Mouse (Mus musculus) heart, embryonic 16.5 days (tissue): ENCODE data around the gene Slc27a5. TPM values are rescaled to one million over a fixed set of nuclear protein-coding genes. Genes with fewer than 3 reads are reported as not detected.
A peak's percentile ranks its signal among the peaks of the same experiment; 100 is the strongest.

Experiments used
- ATAC-seq: fragments of 200-750 bp; cut with Nextera tagmentation; replicated peaks from 2 replicates; pipeline ENCODE4 v1.8.0; 2017; ENCODE audit warnings: moderate number of reproducible peaks; ENCODE audit not compliant: insufficient read depth, low FRiP score; ENCODE audit errors: extremely low read depth
- H3K27ac ChIP-seq: fragments of 300-500 bp; sonication (generic); 2 replicates; pipeline ENCODE4 v1.5.1; 2014; ENCODE audit warnings: mild to moderate bottlenecking, low read length, control low read depth, moderate library complexity
- H3K27me3 ChIP-seq: fragments of 300-500 bp; sonication (generic); 2 replicates; pipeline ENCODE4 v1.6.1; 2014; ENCODE audit warnings: low read length, mixed read lengths; ENCODE audit not compliant: control insufficient read depth, insufficient read depth
- H3K36me3 ChIP-seq: fragments of 300-500 bp; sonication (generic); 2 replicates; pipeline ENCODE4 v1.6.1; 2014; ENCODE audit not compliant: control insufficient read depth, insufficient read depth
- H3K4me1 ChIP-seq: fragments of 300-500 bp; sonication (generic); 2 replicates; pipeline ENCODE4 v1.6.1; 2014; ENCODE audit warnings: low read length, mixed read lengths; ENCODE audit not compliant: control insufficient read depth, insufficient read depth
- H3K4me2 ChIP-seq: fragments of 300-500 bp; sonication (generic); 2 replicates; pipeline ENCODE4 v1.6.1; 2014; ENCODE audit warnings: low read depth, mild to moderate bottlenecking, control low read depth, low read length
- H3K4me3 ChIP-seq: fragments of 300-500 bp; sonication (generic); 2 replicates; pipeline ENCODE4 v1.5.1; 2014; ENCODE audit warnings: mild to moderate bottlenecking, control low read depth, low read length
- H3K9ac ChIP-seq: fragments of 300-500 bp; sonication (generic); 2 replicates; pipeline ENCODE4 v1.6.1; 2014; ENCODE audit warnings: low read length, control low read depth
- H3K9me3 ChIP-seq: fragments of 300-500 bp; sonication (generic); replicated peaks from 2 replicates; pipeline ENCODE4 v1.6.1; 2016; ENCODE audit warnings: low read length; ENCODE audit not compliant: control insufficient read depth
- WGBS: fragments of 180-500 bp; shearing (Covaris S2); extraction: QIAGEN DNeasy Blood & Tissue Kit; methylation state at CpG from one replicate; pipeline ENCODE4 v1.1.7; 2014; 5-methylcytosine and 5-hydroxymethylcytosine counted together
- polyA plus RNA-seq: library from polyadenylated mRNA; unstranded; fragments of >200 nt; fragmentation: Nextera tagmentation; extraction: Ambion mirVana; gene quantifications from 2 replicates; pipeline ENCODE4 v1.2.1, GENCODE M21; 2015

The Slc27a5 gene
- polyA plus RNA-seq, 1 experiment from 2014 or later, result not detected

DNA sequence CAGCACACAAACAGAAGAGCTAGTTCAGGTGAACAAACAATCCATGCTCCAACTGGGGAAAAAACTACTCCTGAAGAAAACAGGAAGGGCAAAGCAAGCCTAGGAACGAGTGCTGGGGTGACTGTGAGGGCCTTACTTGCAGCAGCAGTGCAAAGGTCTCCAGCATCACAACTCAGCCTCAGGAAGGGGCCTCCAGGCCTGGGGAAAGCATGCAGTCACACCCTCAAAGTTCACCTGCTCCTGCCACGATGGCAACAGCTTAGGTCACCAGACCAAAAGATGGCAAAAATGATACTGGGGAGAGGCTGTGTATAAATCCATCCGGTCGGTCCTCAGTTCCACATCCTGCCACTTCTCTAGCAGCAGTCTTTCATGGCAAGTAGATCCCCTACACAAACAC lies 39.0 kb downstream of the Slc27a5 start:
- Histone ChIP-seq H3K27ac (no peak overlapping the region), H3K36me3 (no peaks in the 10 kb centered on the region), H3K4me1 (no peaks in the 10 kb centered on the region; the same call in 1 of the 2 replicates), H3K4me2 (no peak overlapping the region), H3K27me3 (no peaks in the 10 kb centered on the region), H3K9ac (no peak overlapping the region), H3K4me3 (no peak overlapping the region), H3K9me3 (no peaks in the 10 kb centered on the region)
- 81% methylated on average over 4 of the region's 4 CpGs for WGBS
- no peak for ATAC-seq

DNA sequence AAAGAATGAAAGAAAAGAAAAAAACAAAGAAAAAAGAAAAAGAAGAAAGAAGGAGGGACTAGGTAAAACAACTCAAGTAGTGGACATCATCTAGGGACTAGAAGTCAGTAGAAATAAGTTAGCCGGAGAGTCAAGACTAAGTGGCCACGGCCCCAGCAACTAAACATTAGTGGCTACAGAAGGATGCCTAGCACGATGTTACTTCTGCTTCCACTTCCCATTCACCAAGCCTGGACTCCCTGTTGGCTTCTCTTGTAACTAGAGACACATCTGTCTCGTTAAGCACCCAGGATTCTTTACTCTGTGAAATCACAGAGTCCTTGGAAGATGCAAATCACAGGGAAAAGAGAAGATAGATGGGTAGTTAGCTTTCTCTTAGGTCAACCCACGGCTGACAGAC lies 40.5 kb downstream of the Slc27a5 start:
- 66% methylated on average over 5 of the region's 5 CpGs for WGBS
- Histone ChIP-seq H3K9me3 (no peaks in the 10 kb centered on the region), H3K36me3 (no peaks in the 10 kb centered on the region), H3K4me2 (no peak overlapping the region), H3K4me3 (no peak overlapping the region), H3K9ac (no peak overlapping the region), H3K27ac (no peak overlapping the region), H3K27me3 (no peaks in the 10 kb centered on the region), H3K4me1 (no peaks in the 10 kb centered on the region; the same call in 1 of the 2 replicates)
- no peak for ATAC-seq

DNA sequence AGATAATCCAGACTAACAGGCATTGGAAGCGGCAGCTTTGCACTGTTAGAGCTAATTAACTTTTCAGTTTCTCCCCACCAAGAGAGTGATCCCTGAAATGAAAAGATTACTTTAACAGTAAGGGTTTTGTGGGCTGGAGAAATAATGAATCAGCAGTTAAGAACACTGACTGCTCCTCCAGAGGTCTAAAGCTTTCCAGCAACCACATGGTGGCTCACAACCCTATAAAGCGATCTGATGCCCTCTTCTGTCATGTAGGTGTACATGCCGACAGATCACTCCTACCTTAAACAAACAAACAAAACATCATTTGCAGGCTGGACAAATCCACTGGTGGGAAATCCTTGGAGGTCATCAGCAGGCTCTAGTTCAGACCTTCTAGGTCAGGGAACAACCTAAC lies 43.1 kb downstream of the Slc27a5 start:
- no peaks in the 10 kb centered on the region for H3K27me3 ChIP-seq
- no peaks in the 10 kb centered on the region for H3K9me3 ChIP-seq
- ATAC-seq, result peak; percentile 42; the same call in 1 of the 2 replicates
- no peak overlapping the region for H3K27ac ChIP-seq
- no peak overlapping the region for H3K9ac ChIP-seq
- H3K4me1 ChIP-seq, result peaks cover 6% of the 10 kb centered on the region; the same call in 1 of the 2 replicates
- 40% methylated on average over 3 of the region's 3 CpGs for WGBS
- no peaks in the 10 kb centered on the region for H3K36me3 ChIP-seq
- no peak overlapping the region for H3K4me3 ChIP-seq
- no peak overlapping the region for H3K4me2 ChIP-seq

DNA sequence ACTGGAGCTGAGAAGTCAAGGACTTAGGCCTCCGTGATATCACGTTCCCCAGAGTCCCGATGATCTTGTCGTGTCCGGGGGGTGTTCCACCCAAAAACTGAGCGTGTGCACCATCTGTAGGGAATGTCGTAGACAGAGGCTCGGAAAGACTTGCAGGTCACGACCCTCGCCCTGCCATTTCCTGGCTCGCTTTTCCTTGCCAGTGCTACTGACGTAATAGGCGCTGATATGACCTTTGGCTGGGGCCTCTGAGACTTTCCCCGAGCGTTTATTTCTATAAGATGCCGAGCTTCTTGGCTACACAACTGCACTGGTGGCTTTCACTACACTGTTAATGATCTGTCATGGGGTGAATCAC lies 48.1 kb downstream of the Slc27a5 start:
- Histone ChIP-seq H3K9me3 (no peaks in the 10 kb centered on the region), H3K9ac (peak overlapping the region; percentile 79), H3K4me2 (peak overlapping the region; percentile 78), H3K36me3 (no peaks in the 10 kb centered on the region), H3K27ac (peak overlapping the region; percentile 77), H3K4me3 (peak overlapping the region; percentile 61), H3K4me1 (peaks cover 6% of the 10 kb centered on the region; the same call in 1 of the 2 replicates), H3K27me3 (no peaks in the 10 kb centered on the region)
- WGBS, result 7% methylated on average over 16 of the region's 16 CpGs
- ATAC-seq, result peak; percentile 14

DNA sequence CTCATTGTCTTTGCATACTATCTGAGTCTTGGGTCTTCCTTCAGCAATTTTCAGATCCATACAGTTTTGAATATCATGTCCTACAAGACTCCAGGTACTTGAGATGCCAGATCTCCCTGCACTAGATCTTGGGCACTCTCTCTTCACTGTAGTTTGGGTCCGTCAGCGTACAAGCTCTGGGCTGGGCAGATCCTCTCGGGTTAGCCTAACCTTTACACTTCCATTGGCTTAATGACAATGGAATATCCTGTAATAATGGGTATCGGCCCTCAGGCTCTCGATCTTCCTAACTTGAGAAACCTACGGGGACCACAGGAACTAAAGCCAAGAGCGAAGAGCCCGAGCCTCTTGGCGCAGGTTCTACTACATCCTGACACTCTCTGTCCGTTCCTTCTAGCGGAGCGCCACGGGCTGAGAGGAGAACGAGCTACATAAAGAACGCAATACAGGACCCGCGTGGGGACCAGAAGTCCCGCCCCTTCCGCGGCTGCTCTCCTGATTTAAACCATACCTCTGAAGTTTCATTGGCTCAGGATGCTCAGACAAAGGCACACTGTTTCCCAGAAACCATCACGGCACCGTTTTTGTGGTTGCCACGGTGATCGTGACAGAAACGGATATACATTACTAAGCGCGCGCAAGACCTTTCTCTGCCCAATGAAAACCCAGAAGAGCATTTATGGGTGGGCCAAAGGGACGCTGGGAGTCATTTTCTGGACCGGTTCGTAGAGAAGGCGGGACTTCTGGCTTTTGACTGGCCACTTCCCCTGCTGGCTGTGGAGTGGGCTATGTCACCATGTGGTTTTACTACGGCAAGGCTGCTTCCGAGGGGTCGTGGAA lies 48.7 kb downstream of the Slc27a5 start:
- Histone ChIP-seq H3K27me3 (no peaks in the 10 kb centered on the region), H3K27ac (peak overlapping the region; percentile 77), H3K9me3 (no peaks in the 10 kb centered on the region), H3K36me3 (no peaks in the 10 kb centered on the region), H3K4me2 (peak overlapping the region; percentile 78), H3K4me3 (peak overlapping the region; percentile 61), H3K4me1 (peaks cover 6% of the 10 kb centered on the region; the same call in 1 of the 2 replicates), H3K9ac (peak overlapping the region; percentile 79)
- 8% methylated on average over 35 of the region's 35 CpGs for WGBS
- ATAC-seq, result peak; percentile 95

DNA sequence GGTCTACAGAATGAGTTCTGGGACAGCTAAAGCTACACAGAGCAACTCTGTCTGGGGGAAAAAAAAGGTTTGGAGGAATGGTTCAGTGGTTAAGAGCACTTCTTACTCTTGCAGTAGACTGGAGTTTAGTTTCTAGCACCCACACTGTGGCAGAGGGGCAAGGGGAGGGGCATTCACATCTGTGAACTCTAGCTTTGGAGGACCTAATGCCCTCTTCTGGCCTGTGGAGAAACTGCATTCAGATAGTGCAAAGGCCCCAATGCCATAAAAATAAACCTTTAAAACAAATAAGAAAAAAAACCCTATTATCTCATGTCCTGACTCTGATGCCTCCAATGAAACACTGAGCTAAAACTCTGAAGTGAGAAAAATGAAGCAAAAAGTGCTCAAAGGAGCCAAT lies 54.5 kb downstream of the Slc27a5 start:
- Histone ChIP-seq H3K4me2 (no peak overlapping the region), H3K27me3 (no peaks in the 10 kb centered on the region), H3K9me3 (no peaks in the 10 kb centered on the region), H3K36me3 (no peaks in the 10 kb centered on the region), H3K4me1 (no peaks in the 10 kb centered on the region), H3K4me3 (no peak overlapping the region), H3K9ac (no peak overlapping the region), H3K27ac (no peak overlapping the region)
- no peak for ATAC-seq

DNA sequence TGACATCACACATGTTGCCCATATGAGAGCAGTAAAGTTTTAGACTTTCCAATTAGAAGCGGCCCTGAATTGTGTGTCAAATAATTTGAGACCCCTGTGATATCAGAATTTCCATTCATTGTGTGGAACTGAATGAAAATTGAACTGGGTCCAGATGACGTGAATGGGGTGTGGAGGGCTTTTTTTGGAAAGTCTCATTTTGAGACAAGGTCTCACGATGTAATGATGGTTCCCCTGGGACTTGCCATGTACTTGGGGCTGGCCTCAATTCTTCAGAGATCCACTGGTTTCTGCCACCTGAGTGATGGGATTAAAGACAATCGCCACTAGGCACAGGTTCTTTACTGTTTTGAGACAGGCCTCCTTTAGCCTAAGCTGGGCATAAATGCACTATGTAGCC lies 57.4 kb downstream of the Slc27a5 start:
- no peak overlapping the region for H3K4me2 ChIP-seq
- no peak overlapping the region for H3K27ac ChIP-seq
- WGBS, result 78% methylated on average over 4 of the region's 4 CpGs
- no peaks in the 10 kb centered on the region for H3K27me3 ChIP-seq
- no peak for ATAC-seq
- H3K36me3 ChIP-seq, result no peaks in the 10 kb centered on the region
- no peak overlapping the region for H3K4me3 ChIP-seq
- H3K9me3 ChIP-seq, result no peaks in the 10 kb centered on the region
- H3K4me1 ChIP-seq, result no peaks in the 10 kb centered on the region
- H3K9ac ChIP-seq, result no peak overlapping the region

Other genes starting within 250 kb of the Slc27a5 start
- gene Zscan18, start 194.6 kb downstream of the Slc27a5 start, polyA plus RNA-seq, result 4.4 and 5.9 TPM in 2 replicates
- 8.9 and 11.2 TPM in 2 replicates for gene Zfp329, start 179.3 kb downstream of the Slc27a5 start, polyA plus RNA-seq
- 23.9 and 26.5 TPM in 2 replicates for gene Zfp110, start 163.4 kb downstream of the Slc27a5 start, polyA plus RNA-seq
- 2.7 and 3.2 TPM in 2 replicates for gene Zfp128, start 117.0 kb downstream of the Slc27a5 start, polyA plus RNA-seq
- gene Zscan22, start 100.4 kb downstream of the Slc27a5 start, polyA plus RNA-seq, result 9.9 and 10.8 TPM in 2 replicates
- gene Rps5, start 75.9 kb downstream of the Slc27a5 start, polyA plus RNA-seq, result 521 and 529 TPM in 2 replicates
- gene Rnf225, start 70.8 kb downstream of the Slc27a5 start, polyA plus RNA-seq, result 0.47 and 0.74 TPM in 2 replicates
- 6.5 and 6.7 TPM in 2 replicates for gene Zfp324, start 32.4 kb downstream of the Slc27a5 start, polyA plus RNA-seq
- gene Zfp446, start 20.3 kb downstream of the Slc27a5 start, polyA plus RNA-seq, result 6.5 and 7.0 TPM in 2 replicates
- 123 and 143 TPM in 2 replicates for gene Trim28, start 922 bp upstream of the Slc27a5 start, polyA plus RNA-seq
- 17.4 and 20.4 TPM in 2 replicates for gene Zbtb45, start 11.8 kb upstream of the Slc27a5 start, polyA plus RNA-seq
- gene Chmp2a, start 36.6 kb upstream of the Slc27a5 start, polyA plus RNA-seq, result 146 TPM in 2 replicates
- gene Ube2m, start 40.1 kb upstream of the Slc27a5 start, polyA plus RNA-seq, result 49.0 and 94.2 TPM in 2 replicates
- gene Mzf1, start 56.6 kb upstream of the Slc27a5 start, polyA plus RNA-seq, result 1.7 and 2.1 TPM in 2 replicates
- gene Vmn1r85, start 97.0 kb upstream of the Slc27a5 start, polyA plus RNA-seq, result not detected in 2 replicates
- gene Vmn1r86, start 121.7 kb upstream of the Slc27a5 start, polyA plus RNA-seq, result not detected in 2 replicates
- gene Vmn1r87, start 142.0 kb upstream of the Slc27a5 start, polyA plus RNA-seq, result not detected in 2 replicates
- gene Vmn1r88, start 161.4 kb upstream of the Slc27a5 start, polyA plus RNA-seq, result 0.01 TPM in 1 of 2 replicates, not detected in the other
- not detected in 2 replicates for gene Vmn1r89, start 214.8 kb upstream of the Slc27a5 start, polyA plus RNA-seq